Mouse (Mus musculus) C2C12 (cell line): ENCODE measurements around the gene Ctr9.

ENCODE experiments used
- CEBPB ChIP-seq: IDR thresholded peaks from one replicate; pipeline ENCODE4 v1.6.1; 2011; ENCODE audit warnings: low read depth, mild to moderate bottlenecking, control low read depth, moderate library complexity
- CTCF ChIP-seq: IDR thresholded peaks from one replicate; pipeline ENCODE4 v1.5.1; 2011; ENCODE audit not compliant: control insufficient read depth, insufficient read depth, insufficient read length
- MAX ChIP-seq: IDR thresholded peaks from one replicate; pipeline ENCODE4 v1.6.1; 2011; ENCODE audit warnings: mild to moderate bottlenecking, control low read depth
- MYOD1 ChIP-seq: IDR thresholded peaks from one replicate; pipeline ENCODE4 v1.6.1; 2011; ENCODE audit warnings: low read depth; ENCODE audit not compliant: control insufficient read depth, insufficient read length
- MYOG ChIP-seq: IDR thresholded peaks from one replicate; pipeline ENCODE4 v1.6.1; 2011; ENCODE audit not compliant: control insufficient read depth, insufficient read length; ENCODE audit errors: extremely low read depth
- USF1 ChIP-seq: IDR thresholded peaks from one replicate; pipeline ENCODE4 v1.6.1; 2011; ENCODE audit warnings: low read depth, mild to moderate bottlenecking, control low read depth, moderate library complexity

- TF ChIP-seq CTCF (no peak), CEBPB (no peak), MYOD1 (no peak), MAX (no peak), USF1 (no peak), MYOG (no peak)
Observed at GRCm38 (mm10) chr7:111048920-111049319, 20.2 kb downstream of the Ctr9 start.
